Comparison of ENCODE assay signal across 23 mouse cellular contexts in the genomic region with DNA sequence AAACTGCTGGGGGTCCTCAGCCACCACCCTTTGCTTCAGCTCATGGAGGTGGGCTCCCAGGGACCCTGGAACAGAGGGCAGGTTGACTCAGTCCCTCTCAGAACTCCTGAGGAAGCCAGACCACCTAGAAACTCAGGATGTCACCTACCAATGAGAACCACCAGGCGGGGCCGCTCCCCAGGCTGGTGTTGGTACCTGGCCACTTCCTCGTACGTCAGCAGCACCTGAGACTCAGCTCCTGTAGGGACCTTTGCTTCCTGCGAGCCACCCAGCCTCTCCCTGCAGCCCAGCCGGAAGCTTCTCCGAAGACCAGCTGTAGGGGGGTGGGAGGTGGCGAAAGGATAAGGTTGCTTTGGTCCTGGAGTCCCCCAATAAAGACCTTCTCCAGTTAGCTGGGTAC. TPM values are rescaled to one million over a fixed set of nuclear protein-coding genes. Genes with fewer than 3 reads are reported as not detected.
DNase-seq lines count a peak whose midpoint lies in the region; ATAC-seq and TF ChIP-seq lines count a peak whose summit lies in the region.
"Had no signal": no experiment of that assay in that cellular context is flagged by ENCODE, and none has a peak within 500 bp of the region (broad histone marks: within the 10 kb centered on the region; RNA-seq: fewer than 3 reads in every experiment).

No protein-coding gene starts in this region.

- H3K4me1 ChIP-seq in forebrain, embryonic 13.5 days: peaks cover 38% of the 10 kb centered on the region
- peaks cover 24% of the 10 kb centered on the region for H3K4me1 ChIP-seq in forebrain, embryonic 15.5 days
- no peaks in the 10 kb centered on the region; the same call in 1 of the 2 replicates for H3K4me1 ChIP-seq in heart, embryonic 16.5 days (ENCODE audit: control insufficient read depth, insufficient read depth, low read length)
- H3K4me1 ChIP-seq in intestine, postnatal 0 days (replicated peaks; ENCODE audit: control insufficient read depth, insufficient read depth, low read length): no peaks in the 10 kb centered on the region
- no peaks in the 10 kb centered on the region for H3K4me1 ChIP-seq in stomach, postnatal 0 days (replicated peaks; ENCODE audit: control insufficient read depth, insufficient read depth)
- H3K4me1 ChIP-seq: embryonic facial prominence, embryonic 12.5 days had no signal

- peak; percentile 61 for TF ChIP-seq CTCF in intestine, postnatal 0 days (IDR thresholded peaks at IDR 0.05; ENCODE audit: low read depth)
- peak; percentile 43 for TF ChIP-seq CTCF in stomach, postnatal 0 days (IDR thresholded peaks at IDR 0.05; ENCODE audit: low read depth)

- no peak overlapping the region for H3K4me2 ChIP-seq in forebrain, embryonic 13.5 days
- H3K4me2 ChIP-seq in forebrain, embryonic 15.5 days (replicated peaks): no peak overlapping the region
- no peak overlapping the region for H3K4me2 ChIP-seq in heart, embryonic 16.5 days (ENCODE audit: low read depth, low read length)
- no peak overlapping the region for H3K4me2 ChIP-seq in intestine, postnatal 0 days (replicated peaks; ENCODE audit: low read depth)
- H3K4me2 ChIP-seq in stomach, postnatal 0 days (replicated peaks; ENCODE audit: low read depth): no peak overlapping the region
- H3K4me2 ChIP-seq: embryonic facial prominence, embryonic 12.5 days; hindbrain, embryonic 15.5 days had no signal

- peaks cover 89% of the 10 kb centered on the region for H3K36me3 ChIP-seq in forebrain, embryonic 13.5 days (ENCODE audit: poor library complexity, severe bottlenecking)
- peaks cover 49% of the 10 kb centered on the region for H3K36me3 ChIP-seq in forebrain, embryonic 15.5 days
- H3K36me3 ChIP-seq in heart, embryonic 16.5 days (ENCODE audit: control insufficient read depth, insufficient read depth): no peaks in the 10 kb centered on the region
- no peaks in the 10 kb centered on the region; the same call in 1 of the 2 replicates for H3K36me3 ChIP-seq in intestine, postnatal 0 days (ENCODE audit: control insufficient read depth, insufficient read depth)
- peaks cover 2% of the 10 kb centered on the region; the same call in 1 of the 2 replicates for H3K36me3 ChIP-seq in stomach, postnatal 0 days (ENCODE audit: control insufficient read depth, insufficient read depth, low read length)

- WGBS in forebrain, embryonic 13.5 days: 92% methylated on average over 8 of the region's 8 CpGs
- 91% methylated on average over 8 of the region's 8 CpGs for WGBS in forebrain, embryonic 15.5 days
- whole genome bisulfite sequencing in heart, embryonic 16.5 days: 88% methylated on average over 8 of the region's 8 CpGs
- 63% methylated on average over 8 of the region's 8 CpGs for WGBS in intestine, postnatal 0 days
- 77% methylated on average over 8 of the region's 8 CpGs for WGBS in stomach, postnatal 0 days

- 0 out of 2 replicates have a peak overlapping the region, but pooled peaks have one; percentile 90 for H3K27ac ChIP-seq in forebrain, embryonic 13.5 days
- no peak overlapping the region for H3K27ac ChIP-seq in forebrain, embryonic 15.5 days (replicated peaks)
- peak overlapping the region; percentile 2; the same call in 1 of the 2 replicates for H3K27ac ChIP-seq in heart, embryonic 16.5 days (ENCODE audit: low read length)
- H3K27ac ChIP-seq in intestine, postnatal 0 days (ENCODE audit: low read depth, low read length): no peak overlapping the region
- H3K27ac ChIP-seq in stomach, postnatal 0 days (replicated peaks): no peak overlapping the region
- H3K27ac ChIP-seq: embryonic facial prominence, embryonic 12.5 days; hindbrain, embryonic 10.5 days; hindbrain, embryonic 15.5 days had no signal

- H3K9ac ChIP-seq in forebrain, embryonic 13.5 days: no peak overlapping the region
- no peak overlapping the region for H3K9ac ChIP-seq in forebrain, embryonic 15.5 days (replicated peaks)
- no peak overlapping the region for H3K9ac ChIP-seq in heart, embryonic 16.5 days (ENCODE audit: low read length)
- no peak overlapping the region; the same call in 1 of the 2 replicates for H3K9ac ChIP-seq in intestine, postnatal 0 days (ENCODE audit: low read depth, low read length)
- H3K9ac ChIP-seq in stomach, postnatal 0 days (ENCODE audit: low read length): no peak overlapping the region
- H3K9ac ChIP-seq: embryonic facial prominence, embryonic 12.5 days; hindbrain, embryonic 15.5 days had no signal

- no peaks in the 10 kb centered on the region for H3K9me3 ChIP-seq in forebrain, embryonic 13.5 days (replicated peaks)
- no peaks in the 10 kb centered on the region for H3K9me3 ChIP-seq in forebrain, embryonic 15.5 days
- no peaks in the 10 kb centered on the region for H3K9me3 ChIP-seq in heart, embryonic 16.5 days (replicated peaks; ENCODE audit: control insufficient read depth, low read length)
- no peaks in the 10 kb centered on the region for H3K9me3 ChIP-seq in intestine, postnatal 0 days (ENCODE audit: control insufficient read depth)
- H3K9me3 ChIP-seq in stomach, postnatal 0 days (ENCODE audit: control insufficient read depth, low read length): no peaks in the 10 kb centered on the region
- H3K9me3 ChIP-seq: embryonic facial prominence, embryonic 12.5 days; hindbrain, embryonic 15.5 days had no signal

- ATAC-seq in forebrain, embryonic 13.5 days: no peak
- ATAC-seq in forebrain, embryonic 15.5 days (replicated peaks): no peak
- ATAC-seq in heart, embryonic 16.5 days (replicated peaks; ENCODE audit: extremely low read depth, insufficient read depth, low FRiP score): no peak
- peak; percentile 76 for ATAC-seq in intestine, postnatal 0 days
- peak; percentile 79 for ATAC-seq in stomach, postnatal 0 days (ENCODE audit: low FRiP score, low TSS enrichment)
- ATAC-seq: activated CD4-positive, CD25-positive, alpha-beta regulatory T cell, adult 4 months; forebrain, embryonic 14.5 days; Patski had no signal

- no peak for DNase-seq in heart, adult 11 months
- DNase-seq in stomach, postnatal 0 days (ENCODE audit: low spot score): peak; percentile 75
- DNase-seq in cerebellum, adult 8-10 months: no peak
- DNase-seq: adrenal gland, adult 2 months; adrenal gland, postnatal 25 days; cerebellum, adult 9-10 months; cerebellum, postnatal 25 days; gastrocnemius, postnatal 10 days; heart, postnatal 14 days; kidney, adult 18-20 months had no signal

- no peaks in the 10 kb centered on the region for H3K27me3 ChIP-seq in forebrain, embryonic 13.5 days
- no peaks in the 10 kb centered on the region for H3K27me3 ChIP-seq in forebrain, embryonic 15.5 days
- 0 out of 2 replicates have a peak, but pooled peaks cover 2% of the 10 kb centered on the region for H3K27me3 ChIP-seq in heart, embryonic 16.5 days (ENCODE audit: control insufficient read depth, insufficient read depth, low read length)
- H3K27me3 ChIP-seq in intestine, postnatal 0 days (replicated peaks; ENCODE audit: control insufficient read depth, insufficient read depth, low read length): no peaks in the 10 kb centered on the region
- H3K27me3 ChIP-seq in stomach, postnatal 0 days (ENCODE audit: control insufficient read depth, insufficient read depth, low read length): no peaks in the 10 kb centered on the region
- H3K27me3 ChIP-seq: embryonic facial prominence, embryonic 12.5 days; hindbrain, embryonic 15.5 days; Patski had no signal

- no peak for TF ChIP-seq EP300 in stomach, postnatal 0 days (optimal IDR thresholded peaks at IDR 0.05)

- H3K4me3 ChIP-seq in forebrain, embryonic 13.5 days: no peak overlapping the region
- H3K4me3 ChIP-seq in forebrain, embryonic 15.5 days: no peak overlapping the region
- no peak overlapping the region for H3K4me3 ChIP-seq in heart, embryonic 16.5 days (ENCODE audit: low read length)
- H3K4me3 ChIP-seq in intestine, postnatal 0 days (ENCODE audit: low read depth, low read length): no peak overlapping the region
- no peak overlapping the region for H3K4me3 ChIP-seq in stomach, postnatal 0 days (ENCODE audit: low read depth, low read length)
- H3K4me3 ChIP-seq: embryonic facial prominence, embryonic 12.5 days; hindbrain, embryonic 10.5 days; hindbrain, embryonic 15.5 days had no signal

RNA-seq across cellular contexts. Expression of a gene that starts 19.9 kb away (rescaled TPM):
- 40.8 and 41.0 TPM in 2 replicates for polyA plus RNA-seq in forebrain, embryonic 13.5 days (2015; fragmentation: Nextera tagmentation; extraction: Ambion mirVana)
- 46.2 and 48.5 TPM in 2 replicates for polyA plus RNA-seq in forebrain, embryonic 15.5 days (2015; fragmentation: Nextera tagmentation; extraction: Ambion mirVana)
- polyA plus RNA-seq in heart, embryonic 16.5 days (2015; fragmentation: Nextera tagmentation; extraction: Ambion mirVana): 4.2 and 4.9 TPM in 2 replicates
- polyA plus RNA-seq in intestine, postnatal 0 days (2015; fragmentation: Nextera tagmentation; extraction: Ambion mirVana): 8.1 and 8.6 TPM in 2 replicates
- 3.3 and 3.4 TPM in 2 replicates for polyA plus RNA-seq in stomach, postnatal 0 days (2015; fragmentation: Nextera tagmentation; extraction: Ambion mirVana)

RNA-seq across cellular contexts. Expression of a gene that starts 21.6 kb away (rescaled TPM):
- 8.5 and 8.7 TPM in 2 replicates for polyA plus RNA-seq in forebrain, embryonic 13.5 days (2015; fragmentation: Nextera tagmentation; extraction: Ambion mirVana)
- 11.0 and 13.0 TPM in 2 replicates for polyA plus RNA-seq in forebrain, embryonic 15.5 days (2015; fragmentation: Nextera tagmentation; extraction: Ambion mirVana)
- 57.3 and 58.8 TPM in 2 replicates for polyA plus RNA-seq in heart, embryonic 16.5 days (2015; fragmentation: Nextera tagmentation; extraction: Ambion mirVana)
- 49.9 and 53.5 TPM in 2 replicates for polyA plus RNA-seq in intestine, postnatal 0 days (2015; fragmentation: Nextera tagmentation; extraction: Ambion mirVana)
- polyA plus RNA-seq in stomach, postnatal 0 days (2015; fragmentation: Nextera tagmentation; extraction: Ambion mirVana): 21.7 and 22.8 TPM in 2 replicates

RNA-seq across cellular contexts. Expression of a gene that starts 24.3 kb away (rescaled TPM):
- polyA plus RNA-seq in forebrain, embryonic 13.5 days (2015; fragmentation: Nextera tagmentation; extraction: Ambion mirVana): not detected in 2 replicates
- polyA plus RNA-seq in forebrain, embryonic 15.5 days (2015; fragmentation: Nextera tagmentation; extraction: Ambion mirVana): not detected in 2 replicates
- not detected in 2 replicates for polyA plus RNA-seq in heart, embryonic 16.5 days (2015; fragmentation: Nextera tagmentation; extraction: Ambion mirVana)
- not detected in 2 replicates for polyA plus RNA-seq in intestine, postnatal 0 days (2015; fragmentation: Nextera tagmentation; extraction: Ambion mirVana)
- polyA plus RNA-seq in stomach, postnatal 0 days (2015; fragmentation: Nextera tagmentation; extraction: Ambion mirVana): not detected in 2 replicates
- polyA plus RNA-seq: activated CD4-positive, CD25-positive, alpha-beta regulatory T cell, adult 4 months; adrenal gland, adult 2 months; cortical plate, adult 2 months; embryonic facial prominence, embryonic 12.5 days; forebrain, embryonic 14.5 days; frontal cortex, adult 2 months; hindbrain, embryonic 10.5 days; hindbrain, embryonic 15.5 days; kidney, embryonic 14.5 days; Patski had no signal

RNA-seq across cellular contexts. Expression of a gene that starts 32.9 kb away (rescaled TPM):
- 0.27 and 0.31 TPM in 2 replicates for polyA plus RNA-seq in forebrain, embryonic 13.5 days (2015; fragmentation: Nextera tagmentation; extraction: Ambion mirVana)
- polyA plus RNA-seq in forebrain, embryonic 15.5 days (2015; fragmentation: Nextera tagmentation; extraction: Ambion mirVana): 0.11 and 0.34 TPM in 2 replicates
- 11.6 TPM in 2 replicates for polyA plus RNA-seq in heart, embryonic 16.5 days (2015; fragmentation: Nextera tagmentation; extraction: Ambion mirVana)
- 5.4 and 5.6 TPM in 2 replicates for polyA plus RNA-seq in intestine, postnatal 0 days (2015; fragmentation: Nextera tagmentation; extraction: Ambion mirVana)
- 3.0 and 3.4 TPM in 2 replicates for polyA plus RNA-seq in stomach, postnatal 0 days (2015; fragmentation: Nextera tagmentation; extraction: Ambion mirVana)
- polyA plus RNA-seq: forebrain, embryonic 14.5 days; Patski had no signal

RNA-seq across cellular contexts. Expression of a gene that starts 41.6 kb away (rescaled TPM):
- polyA plus RNA-seq in forebrain, embryonic 13.5 days (2015; fragmentation: Nextera tagmentation; extraction: Ambion mirVana): 0.14 TPM in 1 of 2 replicates, not detected in the other
- polyA plus RNA-seq in forebrain, embryonic 15.5 days (2015; fragmentation: Nextera tagmentation; extraction: Ambion mirVana): not detected in 2 replicates
- 2.3 and 2.4 TPM in 2 replicates for polyA plus RNA-seq in heart, embryonic 16.5 days (2015; fragmentation: Nextera tagmentation; extraction: Ambion mirVana)
- polyA plus RNA-seq in intestine, postnatal 0 days (2015; fragmentation: Nextera tagmentation; extraction: Ambion mirVana): not detected in 2 replicates
- polyA plus RNA-seq in stomach, postnatal 0 days (2015; fragmentation: Nextera tagmentation; extraction: Ambion mirVana): 0.08 TPM in 1 of 2 replicates, not detected in the other
- polyA plus RNA-seq: activated CD4-positive, CD25-positive, alpha-beta regulatory T cell, adult 4 months; forebrain, embryonic 14.5 days; Patski had no signal

Comparison
In these comparisons a context has a peak if more than half of its experiments do, and no peak if none do; other contexts are left out.
1. H3K27ac ChIP-seq: peak in forebrain, embryonic 13.5 days (single experiment) and heart, embryonic 16.5 days (single experiment); none in forebrain, embryonic 15.5 days (single experiment), intestine, postnatal 0 days (single experiment) and stomach, postnatal 0 days (single experiment).
2. ATAC-seq: peak in intestine, postnatal 0 days (single experiment) and stomach, postnatal 0 days (single experiment); none in forebrain, embryonic 13.5 days (single experiment), forebrain, embryonic 15.5 days (single experiment) and heart, embryonic 16.5 days (single experiment).